Mouse (Mus musculus) right cerebral cortex, postnatal 4 days (tissue): ENCODE results near the gene Tcl1b2.
"Not testable (repeated sequence)": the region's sequence is repeated elsewhere in the genome, so short reads cannot be mapped to it uniquely, and the experiment has no call there.

ENCODE experiments used
- DNase-seq: peaks from one replicate; pipeline ENCODE4 v3.0.0-alpha.2; 2022

The Tcl1b2 gene

DNA sequence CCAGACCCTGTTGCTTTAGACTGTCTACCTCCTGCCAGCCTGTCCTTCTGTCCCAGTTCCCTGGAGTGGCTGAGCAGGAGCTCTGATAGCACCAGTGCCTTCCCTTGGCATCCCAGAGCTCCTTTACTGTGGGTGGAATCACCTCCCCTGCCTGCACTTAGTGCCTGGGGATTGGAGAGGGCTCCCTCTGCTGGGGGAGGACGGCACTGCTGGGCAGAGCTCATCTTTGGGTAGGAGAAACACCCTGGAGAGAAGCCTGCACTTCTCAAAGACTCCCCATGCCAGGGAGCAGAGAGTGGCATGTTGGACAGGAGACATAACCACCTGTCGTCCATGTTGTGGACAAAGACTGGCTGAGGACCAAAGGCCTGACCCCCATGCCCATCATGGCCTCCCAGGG lies 28.5 kb downstream of the Tcl1b2 start:
- DNase-seq = peak; percentile 53

DNA sequence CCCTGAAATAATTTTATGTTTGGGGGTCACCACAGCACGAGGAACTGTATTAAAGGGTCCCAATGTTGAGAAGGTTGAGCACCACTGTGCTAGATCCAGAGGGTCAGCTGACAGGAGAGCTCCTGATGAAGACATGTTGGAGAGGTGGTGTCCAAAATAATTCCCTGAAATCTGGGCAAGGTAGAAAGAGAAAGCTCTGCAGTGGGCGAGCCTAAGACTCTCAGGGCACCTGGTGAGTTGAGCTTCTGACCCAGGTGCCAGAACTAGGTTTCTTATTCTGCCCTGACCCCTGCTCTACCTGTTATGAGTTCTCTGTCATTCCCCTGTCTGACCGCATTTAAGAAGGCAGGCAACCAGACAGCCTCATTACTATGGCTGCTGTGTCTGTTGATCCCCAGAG lies 30.2 kb downstream of the Tcl1b2 start, which contains the start of gene Tcl1b5:
Tcl1b5 (plus strand) TSS at position 301 of the 400 bp plus-strand sequence.
- DNase-seq = not testable (repeated sequence)

DNA sequence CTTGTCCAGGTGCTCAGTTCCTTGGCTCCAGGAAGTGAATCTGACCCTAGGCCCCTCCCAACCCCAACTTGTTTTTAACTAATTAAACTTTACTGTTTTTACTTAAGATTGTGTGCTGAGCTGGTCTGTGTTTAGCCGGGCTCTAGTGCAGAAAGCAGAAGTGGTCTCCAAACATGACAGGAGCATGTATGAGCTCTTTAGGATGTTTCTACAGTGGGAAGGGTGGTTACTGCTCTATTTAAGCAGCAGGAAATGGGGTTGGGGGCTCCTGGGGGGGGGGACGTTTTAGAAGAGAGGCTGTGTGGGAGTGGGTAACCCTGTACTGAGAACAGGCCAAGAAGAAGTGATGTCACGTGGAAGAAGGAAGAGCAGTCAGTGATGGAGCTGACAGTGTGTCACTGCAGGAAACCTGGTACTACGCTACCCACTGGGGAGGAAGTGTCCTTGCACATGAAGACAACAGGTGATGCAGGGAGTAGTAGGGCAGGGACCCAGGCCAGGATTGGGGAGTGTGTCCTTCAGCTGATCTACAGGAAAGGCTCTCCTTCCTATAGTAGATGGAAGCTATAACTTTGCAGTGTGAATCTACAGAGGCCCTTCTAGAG lies 35.3 kb downstream of the Tcl1b2 start:
- not testable (repeated sequence) for DNase-seq

DNA sequence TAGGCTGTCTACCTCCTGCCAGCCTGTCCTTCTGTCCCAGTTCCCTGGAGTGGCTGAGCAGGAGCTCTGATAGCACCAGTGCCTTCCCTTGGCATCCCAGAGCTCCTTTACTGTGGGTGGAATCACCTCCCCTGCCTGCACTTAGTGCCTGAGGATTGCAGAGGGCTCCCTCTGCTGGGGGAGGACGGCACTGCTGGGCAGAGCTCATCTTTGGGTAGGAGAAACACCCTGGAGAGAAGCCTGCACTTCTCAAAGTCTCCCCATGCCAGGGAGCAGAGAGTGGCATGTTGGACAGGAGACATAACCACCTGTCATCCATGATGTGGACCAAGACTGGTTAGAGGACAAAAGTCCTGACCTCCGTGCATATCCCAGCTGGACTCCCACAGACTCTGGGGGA lies 43.2 kb downstream of the Tcl1b2 start:
- DNase-seq = peak; percentile 6

DNA sequence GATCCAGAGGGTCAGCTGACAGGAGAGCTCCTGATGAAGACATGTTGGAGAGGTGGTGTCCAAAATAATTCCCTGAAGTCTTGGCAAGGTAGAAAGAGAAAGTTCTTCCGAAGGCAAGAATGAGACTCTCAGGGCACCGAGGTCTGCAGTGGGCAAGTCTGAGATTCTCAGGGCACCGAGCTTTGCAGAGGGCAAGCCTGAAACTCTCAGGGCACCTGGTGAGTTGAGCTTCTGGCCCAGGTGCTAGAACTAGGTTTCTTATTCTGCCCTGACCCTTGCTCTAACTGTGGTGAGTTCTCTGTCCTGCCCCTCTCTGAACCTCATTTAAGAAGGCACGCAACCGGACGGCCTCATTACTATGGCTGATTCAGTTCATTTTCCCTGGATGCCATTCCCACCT lies 44.9 kb downstream of the Tcl1b2 start, which contains the start of gene Tcl1b3:
Tcl1b3 (plus strand) TSS at position 301 of the 400 bp plus-strand sequence.
- DNase-seq = not testable (repeated sequence)

DNA sequence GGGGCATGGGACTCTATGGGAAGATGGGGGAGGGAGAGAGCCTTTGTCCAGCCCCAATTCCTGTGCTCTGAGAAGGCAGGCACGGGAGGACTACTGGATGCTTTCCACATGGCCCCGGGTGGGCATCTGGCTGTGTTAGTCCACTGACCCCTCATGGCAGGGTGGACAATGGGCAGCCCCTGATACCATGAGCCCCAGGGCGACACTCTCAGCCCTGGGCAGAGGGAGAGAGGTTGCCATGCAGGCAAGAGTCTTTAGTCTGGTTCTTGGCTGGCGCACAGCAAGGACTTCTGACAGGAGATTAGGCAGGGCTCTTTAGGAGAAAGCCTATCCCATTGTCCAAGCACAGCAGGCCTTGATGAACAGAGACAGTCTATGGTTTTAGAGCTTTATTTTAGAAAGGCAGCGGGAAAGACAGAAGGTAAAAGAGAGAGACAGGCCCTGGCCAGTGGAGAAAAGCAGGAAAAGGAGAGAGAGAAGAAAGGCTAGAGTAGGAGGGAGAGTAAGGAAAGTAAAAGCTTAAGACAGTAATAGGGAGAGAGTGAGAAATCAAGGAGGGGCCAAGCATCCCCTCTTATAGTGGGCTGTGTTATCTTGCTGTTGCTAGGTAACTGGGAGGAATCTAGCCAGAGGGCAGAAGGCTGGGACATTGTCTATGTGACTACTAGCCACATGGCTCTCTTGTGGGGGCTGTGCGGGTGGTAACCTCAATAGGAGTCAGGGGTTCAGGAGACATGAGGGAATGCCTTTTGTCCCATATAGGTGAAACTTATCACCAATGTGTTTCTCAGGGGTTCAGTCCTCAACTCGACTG lies 54.1 kb downstream of the Tcl1b2 start:
- DNase-seq = not testable (repeated sequence)

DNA sequence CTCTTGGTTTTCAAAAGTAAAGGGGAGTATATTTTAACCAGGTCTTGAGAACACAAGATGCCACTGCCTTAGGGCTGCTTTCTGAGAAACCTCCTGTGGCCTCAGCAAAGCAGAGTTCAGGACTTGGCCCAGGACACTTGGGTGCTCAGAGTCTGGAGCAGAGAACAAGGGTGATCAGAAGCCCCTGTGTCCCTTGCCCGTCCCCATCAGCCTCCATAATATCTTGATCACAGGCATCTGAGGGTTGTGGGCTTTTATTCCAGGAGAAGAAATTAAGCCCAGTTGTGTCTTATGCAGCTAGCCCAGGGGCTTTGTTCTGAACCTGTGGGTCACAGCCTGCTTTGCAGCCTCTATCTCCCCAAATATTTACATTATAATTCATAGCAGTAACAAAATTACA lies 55.8 kb downstream of the Tcl1b2 start, which contains the start of gene Tcl1b4:
Tcl1b4 (plus strand) TSS at position 301 of the 400 bp plus-strand sequence.
- DNase-seq = not testable (repeated sequence)
